Mouse (Mus musculus): Measurements from ENCODE around the gene Dnajc17.

Dnajc17 gene

DNA sequence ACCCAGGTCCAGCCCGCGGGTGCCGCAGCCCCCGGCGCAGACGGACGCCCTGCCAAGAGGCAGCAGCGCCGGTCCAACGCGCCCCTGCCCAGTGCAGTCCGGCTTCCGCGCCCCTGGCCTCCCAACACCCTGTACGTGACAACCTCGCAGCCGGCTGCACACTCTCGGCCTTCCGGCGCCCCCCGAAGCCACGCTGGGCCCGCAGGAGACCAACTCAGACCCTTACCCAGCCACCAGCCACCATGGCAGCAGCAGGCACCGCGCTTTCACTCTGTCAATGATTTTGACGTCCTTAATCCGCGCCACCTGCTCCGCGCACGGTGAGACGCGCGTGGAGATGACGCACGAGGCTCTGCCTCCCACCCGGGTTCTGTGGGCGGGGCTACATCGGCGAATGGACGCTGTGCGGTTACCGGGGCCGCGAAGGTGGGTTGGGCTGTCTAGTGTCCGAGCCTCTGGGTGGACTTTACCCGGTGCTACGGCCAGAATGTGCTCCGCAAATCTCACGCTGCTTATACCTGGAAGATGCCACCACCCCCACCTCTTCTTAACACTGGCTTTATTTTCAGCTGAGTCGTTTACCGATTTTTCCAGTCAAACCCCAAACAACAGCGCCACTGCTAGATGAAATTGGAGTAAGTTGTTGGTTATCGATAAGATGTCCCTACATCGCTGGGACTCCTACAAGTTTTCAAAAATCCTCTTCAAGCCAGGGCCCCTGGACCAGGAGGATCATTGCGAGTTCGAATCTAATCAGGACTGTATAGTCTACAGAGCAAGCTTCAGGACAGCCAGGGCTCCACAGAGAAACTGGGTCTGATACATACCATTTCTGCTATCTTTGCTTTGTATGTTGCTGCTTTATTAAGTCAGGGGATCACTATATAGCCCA lies 51.7 kb downstream of the Dnajc17 start, which contains the start of gene Rmdn3:
Gene Rmdn3, minus strand, starts transcription at position 354 of the 892 bp plus-strand sequence.
- DNase-seq: peak; percentile 98

DNA sequence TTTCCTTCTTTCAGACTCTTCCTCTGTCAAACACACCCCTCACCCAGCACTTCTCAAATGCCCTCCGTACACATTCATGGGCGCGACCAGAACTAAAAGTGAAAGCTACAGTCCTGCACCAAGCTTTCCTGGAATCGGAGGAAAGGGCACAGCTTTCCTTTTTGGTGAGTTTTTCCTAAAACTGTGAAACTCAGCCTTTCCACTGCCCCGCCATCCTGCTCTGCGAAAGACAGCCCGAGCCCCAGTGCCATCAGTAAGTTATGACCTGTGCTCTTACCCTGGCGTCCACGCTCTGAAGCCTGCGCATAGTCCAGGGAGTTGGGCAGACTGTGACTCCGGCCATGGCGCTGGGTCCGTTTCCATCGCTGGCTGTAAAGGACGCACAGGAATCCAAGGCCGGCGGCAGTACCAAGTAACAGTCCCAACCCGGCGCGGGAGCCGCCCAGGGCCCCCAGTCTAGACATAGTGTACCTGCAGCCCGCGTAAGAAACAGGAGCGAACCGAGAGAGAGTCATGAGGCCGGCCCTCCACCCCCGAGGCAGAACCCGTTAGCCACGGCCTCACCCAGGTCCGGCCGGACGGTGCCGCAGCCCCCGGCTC lies 52.4 kb downstream of the Dnajc17 start:
- DNase-seq: no peak

DNA sequence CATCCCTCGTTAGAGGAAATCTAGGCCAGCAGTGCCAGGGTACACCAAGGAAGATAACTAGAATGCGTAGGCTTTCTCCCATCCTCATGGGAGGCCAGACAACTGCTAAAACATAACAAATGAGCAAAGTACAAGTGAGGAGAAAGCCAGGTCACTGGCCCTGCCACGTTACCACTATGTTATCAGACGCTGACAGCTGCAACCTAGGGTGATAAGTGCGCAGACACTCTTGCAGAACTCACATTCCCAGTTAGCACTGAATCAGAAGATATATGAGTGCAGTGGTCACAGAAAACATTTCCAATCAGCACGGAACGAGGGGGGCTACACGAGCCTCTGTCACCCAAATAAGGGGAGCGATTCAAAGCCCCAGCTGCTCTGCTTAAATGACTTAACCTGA lies 53.2 kb downstream of the Dnajc17 start:
- DNase-seq: no peak

DNA sequence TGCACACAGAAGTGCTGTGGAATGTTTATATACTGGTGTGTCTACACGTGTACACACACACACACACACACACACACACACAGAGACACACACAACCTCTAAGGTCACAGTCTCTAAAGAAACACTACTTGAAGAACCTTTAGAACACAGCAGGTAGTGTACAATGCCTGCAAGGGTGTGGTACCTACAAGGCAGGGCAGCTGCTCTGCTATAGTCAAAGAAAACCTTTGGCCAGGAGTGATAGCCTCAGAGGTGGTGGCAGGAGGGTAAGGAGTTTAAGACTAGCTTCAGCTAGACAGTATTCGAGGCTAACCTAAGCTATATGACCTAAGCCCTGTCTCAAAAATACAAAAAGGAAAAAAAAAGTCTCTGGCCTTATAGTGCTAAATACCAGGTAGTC lies 53.9 kb downstream of the Dnajc17 start:
- no peak for DNase-seq

DNA sequence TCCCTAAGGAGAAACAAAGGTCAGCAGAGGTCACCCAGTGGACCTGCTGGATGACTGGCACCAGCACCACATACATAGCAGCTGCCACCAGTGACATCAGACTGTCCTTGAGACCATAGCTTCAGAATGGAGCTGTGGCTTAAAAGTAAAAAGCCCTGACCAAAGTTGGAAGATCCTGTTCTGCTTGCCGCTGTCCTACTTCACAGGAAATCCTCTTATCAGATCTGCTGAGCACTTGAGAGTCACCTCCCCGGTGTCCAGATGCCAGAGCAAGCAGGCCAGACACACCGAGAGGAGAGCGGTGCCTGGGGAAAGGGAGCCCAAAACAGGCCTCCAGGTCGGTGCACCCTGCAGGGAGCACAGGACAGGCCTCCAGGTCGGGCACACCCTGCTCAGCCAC lies 56.3 kb downstream of the Dnajc17 start:
- no peak for DNase-seq

DNA sequence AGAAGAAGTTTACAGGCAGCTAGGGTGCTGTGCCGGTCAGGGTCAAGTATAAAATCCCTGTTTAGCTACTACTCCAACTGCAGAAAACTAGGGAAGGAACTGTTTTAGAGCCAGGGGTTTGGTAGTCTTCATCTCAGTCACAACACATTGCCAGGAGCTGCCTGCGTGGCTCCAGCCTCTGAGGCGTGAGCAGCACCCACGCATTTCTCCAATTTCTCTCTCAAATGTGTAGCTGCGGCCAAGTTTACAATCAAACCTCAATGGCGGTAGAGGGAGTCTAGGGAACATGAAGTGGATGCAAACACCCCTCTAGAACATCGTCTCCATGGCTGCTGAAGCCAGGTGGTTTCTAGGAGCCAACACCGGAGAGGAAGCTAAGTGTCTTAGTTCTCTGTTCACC lies 60.8 kb downstream of the Dnajc17 start:
- no peak for DNase-seq

DNA sequence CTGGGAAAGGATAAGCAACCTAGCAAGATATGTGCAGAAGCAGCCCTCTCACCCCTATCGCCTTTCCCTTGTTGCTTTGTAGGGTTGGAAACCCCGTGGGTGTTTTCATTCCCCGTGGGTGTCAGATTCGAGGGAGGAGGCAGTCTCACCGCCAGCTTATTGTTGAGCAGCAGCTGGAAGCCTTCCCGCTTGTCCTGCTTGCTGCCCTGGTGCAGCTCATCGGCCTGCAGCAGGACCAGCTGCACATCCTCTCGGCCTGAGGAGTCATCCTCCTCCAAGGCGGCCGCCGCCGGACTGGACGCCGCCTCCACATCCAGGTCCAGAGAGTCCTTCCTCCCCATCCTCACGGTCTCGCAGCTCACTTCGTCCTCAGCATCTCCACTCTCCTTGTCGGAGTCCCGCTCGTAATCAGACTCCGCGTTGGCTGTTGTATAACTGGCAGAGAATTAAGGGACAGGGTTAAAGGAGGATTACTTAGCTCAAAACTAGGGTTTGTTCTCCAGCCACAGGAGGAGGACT lies 61.4 kb downstream of the Dnajc17 start:
- DNase-seq: peak; percentile 49

DNA sequence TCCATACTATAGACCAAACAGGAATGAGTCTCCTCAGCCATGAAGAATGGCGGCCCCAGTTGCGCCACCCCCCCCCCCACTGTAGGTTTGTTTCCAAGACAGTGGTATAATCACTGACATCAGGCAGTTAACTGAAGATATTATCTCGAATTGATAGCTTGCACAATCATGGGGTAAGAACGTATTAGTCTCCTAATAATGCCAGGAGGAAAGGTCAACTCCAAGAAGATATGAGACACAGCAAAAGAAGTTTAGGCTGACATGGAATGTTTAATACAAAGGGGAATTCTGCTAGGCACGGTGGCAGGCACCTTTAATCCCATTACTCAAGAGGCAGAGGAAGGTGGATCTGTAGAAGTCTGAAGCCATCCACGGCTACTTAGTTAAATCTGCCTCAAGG lies 62.2 kb downstream of the Dnajc17 start:
- no peak for DNase-seq

DNA sequence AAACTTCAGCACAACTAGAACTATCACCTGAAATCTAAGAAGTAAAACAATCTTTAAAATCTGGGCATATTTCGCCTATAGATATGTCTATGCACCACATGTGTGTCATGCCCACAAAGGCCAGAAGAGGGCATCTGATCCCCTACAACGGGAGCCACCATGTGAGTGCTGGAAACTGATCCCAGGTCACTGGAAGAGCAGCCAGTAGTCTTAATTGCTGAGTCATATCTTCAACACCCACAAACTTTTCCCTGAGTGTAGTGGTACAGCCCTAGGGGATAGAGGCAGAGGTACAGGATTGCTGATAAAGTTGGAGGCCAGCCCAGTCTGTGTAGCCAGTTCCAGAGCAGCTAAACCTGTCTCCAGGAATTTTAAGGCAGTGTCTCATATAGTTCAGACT lies 63.4 kb downstream of the Dnajc17 start:
- DNase-seq: peak; percentile 34

DNA sequence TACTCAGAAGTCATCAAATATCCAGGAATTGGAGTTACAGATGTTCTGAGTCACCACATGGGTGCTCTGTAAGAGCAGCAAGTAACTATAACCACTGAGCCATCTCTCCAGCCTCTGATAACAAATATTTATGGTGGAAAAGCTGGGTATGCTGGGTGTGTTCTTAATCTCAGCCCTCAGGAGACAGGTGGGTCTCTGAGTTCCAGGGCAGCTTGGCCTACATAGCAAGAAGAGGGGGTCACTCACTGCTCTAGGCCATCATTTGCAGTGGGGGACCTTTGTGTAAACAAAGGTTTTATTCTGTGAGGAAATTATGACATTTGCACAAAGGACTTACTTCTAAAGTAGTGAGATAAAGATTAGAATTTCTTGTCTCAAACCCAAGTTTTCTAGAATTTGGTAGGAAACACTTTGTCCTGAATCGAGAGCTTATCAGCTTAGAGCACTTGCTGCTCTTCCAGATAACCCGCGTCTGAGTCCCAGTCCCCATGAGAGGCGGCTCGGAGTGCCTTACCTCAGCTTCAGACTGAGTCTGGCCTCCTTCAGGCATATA lies 72.2 kb downstream of the Dnajc17 start:
- no peak for DNase-seq
